Mouse (Mus musculus) layer of hippocampus, adult 11-12 months (tissue): ENCODE results near the gene Smpd3.
"Not testable (repeated sequence)": the region's sequence is repeated elsewhere in the genome, so short reads cannot be mapped to it uniquely, and the experiment has no call there.

Experiments
- DNase-seq: peaks from one replicate; pipeline ENCODE4 v3.0.0; 2022; ENCODE audit warnings: low spot score

Smpd3 gene

DNA sequence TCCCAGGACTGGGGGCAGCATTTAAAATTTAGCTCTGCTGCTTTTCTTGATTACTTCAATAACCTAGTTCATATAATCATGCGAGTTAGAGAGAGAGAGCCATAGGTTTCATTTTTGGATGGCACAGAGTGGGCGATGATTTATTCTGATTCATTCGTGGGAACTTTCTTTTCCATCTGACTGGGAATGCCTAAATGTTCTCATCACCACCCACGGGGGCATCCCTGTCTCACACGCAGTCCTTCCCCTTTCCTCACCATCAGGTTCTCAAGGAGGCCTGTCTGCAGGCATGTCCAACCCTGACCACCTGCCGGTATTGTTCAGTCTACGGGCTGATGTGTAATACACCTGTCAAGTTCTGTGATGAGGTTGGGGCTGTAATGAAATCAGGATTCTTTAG lies 16.4 kb downstream of the Smpd3 start:
- DNase-seq: peak; percentile 37

DNA sequence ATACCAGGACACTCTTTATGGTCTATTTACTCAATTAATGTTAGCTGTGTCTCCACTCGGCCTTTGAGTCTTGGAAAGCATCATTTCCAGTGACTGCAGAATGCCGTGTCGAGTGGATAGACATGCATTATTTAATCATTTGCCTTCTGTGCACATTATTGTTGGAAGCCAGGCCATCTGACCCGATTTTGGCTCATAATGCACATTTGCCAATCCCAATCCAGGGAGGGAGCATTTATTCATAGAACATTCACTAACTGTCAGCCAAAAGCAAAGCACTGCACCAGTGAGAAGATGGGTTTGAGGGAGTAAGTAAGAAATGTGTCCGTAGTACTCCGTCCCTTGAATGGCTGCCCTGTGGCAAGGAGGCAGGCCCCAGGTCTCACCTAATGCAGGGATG lies 17.8 kb downstream of the Smpd3 start:
- peak; percentile 34 for DNase-seq

DNA sequence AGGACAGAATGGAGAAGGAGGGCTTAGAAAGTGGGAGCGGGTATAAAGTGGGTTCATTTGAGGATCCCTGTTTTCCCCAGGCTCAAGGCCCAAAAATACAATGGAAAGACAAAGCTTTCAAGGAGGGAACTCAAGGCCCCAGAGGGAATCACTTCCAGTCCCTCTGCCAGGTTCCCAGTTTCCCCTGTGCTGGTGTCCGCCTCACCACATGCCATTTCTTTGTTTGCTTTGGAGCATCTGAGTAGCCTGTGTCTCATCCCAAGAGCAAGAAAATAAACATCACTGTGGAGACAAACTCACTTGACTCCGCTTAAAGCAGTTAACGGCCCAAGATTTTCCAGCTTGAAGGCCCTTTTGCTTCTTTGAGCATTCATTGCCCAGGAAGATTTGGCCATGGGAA lies 20.7 kb downstream of the Smpd3 start:
- no peak for DNase-seq

DNA sequence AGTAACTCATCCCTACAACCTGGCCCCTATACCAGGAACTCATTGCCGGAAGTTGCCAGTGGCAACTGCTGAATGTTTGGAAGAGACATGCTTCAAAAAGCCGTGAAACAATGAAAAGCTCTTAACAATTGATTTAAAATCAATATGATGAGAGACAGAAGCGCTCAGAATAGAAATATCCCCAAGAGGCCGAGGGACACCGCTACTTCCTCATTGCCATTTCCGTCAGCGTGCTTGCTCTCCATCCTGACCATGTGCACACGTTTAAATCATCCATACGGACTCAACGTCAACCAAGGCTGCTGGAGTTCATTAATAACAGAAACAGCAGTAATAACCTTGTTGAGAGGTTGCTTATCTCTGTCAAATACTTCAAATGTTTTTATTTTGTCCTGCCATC lies 21.3 kb downstream of the Smpd3 start:
- DNase-seq: no peak

DNA sequence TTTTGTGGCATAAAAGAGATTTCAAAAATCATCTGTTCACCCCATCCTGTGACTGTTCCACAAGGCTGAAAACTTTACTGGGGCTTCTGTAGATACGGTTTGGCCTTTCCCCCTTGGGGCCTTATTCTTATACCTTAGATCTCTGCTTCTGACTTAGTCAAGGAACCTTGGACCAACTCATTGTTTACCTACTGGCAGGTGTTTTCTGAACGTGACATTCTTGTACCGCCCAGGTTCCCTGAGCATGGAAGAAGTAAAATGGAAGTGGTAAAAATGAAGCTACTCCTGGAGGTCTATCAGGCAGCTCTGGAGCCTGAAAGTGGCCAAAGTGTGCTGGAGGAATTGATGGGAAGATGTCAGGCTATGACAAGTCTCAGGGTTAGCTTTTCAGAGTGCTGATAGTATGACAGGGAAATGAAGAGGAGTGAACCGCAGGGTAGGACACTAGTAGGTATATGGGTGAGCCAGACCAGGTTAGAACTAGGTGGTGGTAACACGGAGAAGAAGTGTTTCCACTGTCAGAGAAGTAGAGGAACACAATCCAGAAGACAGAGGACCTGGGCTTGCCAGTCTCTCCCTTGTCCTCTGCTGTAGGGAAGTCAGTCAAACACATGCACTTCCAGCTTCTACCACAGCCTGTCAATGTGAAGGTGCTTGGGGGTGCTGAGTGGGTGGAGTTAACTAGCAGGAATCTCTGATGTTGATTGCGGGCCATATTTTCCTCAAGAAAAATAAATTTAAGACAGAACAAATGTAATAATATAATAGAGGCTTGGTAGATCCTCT lies 22.2 kb downstream of the Smpd3 start:
- DNase-seq: no peak

DNA sequence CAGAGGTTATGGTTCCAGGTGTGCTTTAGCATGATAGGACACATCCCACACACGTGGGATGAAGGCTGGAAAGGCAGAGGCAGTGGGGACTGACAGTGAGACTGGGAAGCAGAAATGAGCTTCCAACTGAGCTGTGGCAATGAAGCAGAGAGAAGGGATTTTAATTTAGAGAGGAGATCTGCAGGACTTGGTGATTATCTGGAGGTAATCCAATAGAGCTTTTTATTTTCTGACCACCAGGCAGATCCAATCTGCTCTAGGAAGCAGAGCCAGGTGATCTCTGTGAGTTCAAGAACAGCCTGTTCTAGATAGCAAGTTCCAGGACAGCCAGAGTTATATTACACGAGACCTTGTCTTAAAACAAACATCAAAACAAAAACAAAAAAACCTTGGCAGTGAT lies 24.0 kb downstream of the Smpd3 start:
- DNase-seq: no peak

DNA sequence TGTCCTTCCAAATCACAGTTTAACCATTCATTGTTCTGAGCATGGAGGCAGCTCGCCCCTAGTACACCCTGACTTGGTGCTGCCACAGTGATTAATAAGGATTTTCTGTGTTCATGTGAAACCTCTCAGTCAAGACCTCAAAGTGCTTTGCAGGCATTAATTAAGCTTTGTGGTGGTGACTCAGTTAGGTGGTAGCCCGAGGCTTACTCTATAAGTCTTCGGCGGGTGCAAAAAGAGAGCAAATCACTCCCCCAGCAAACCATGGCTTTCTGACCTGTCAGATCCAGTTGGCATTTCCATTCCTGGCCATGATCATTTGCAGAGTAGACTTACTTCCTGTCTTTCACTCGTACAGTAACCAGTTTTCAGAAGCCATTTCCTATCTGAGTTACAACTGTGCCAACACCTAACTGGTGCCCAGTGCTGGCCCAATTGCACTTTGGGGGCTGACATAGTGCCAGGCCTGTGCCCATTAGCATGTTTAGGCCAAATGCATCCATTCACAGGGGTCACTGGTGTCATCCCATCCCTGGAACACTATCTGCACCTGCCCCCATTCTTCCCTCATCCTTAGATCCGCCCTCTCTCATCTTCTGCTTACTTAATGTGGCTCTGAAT lies 24.6 kb downstream of the Smpd3 start:
- DNase-seq: no peak

DNA sequence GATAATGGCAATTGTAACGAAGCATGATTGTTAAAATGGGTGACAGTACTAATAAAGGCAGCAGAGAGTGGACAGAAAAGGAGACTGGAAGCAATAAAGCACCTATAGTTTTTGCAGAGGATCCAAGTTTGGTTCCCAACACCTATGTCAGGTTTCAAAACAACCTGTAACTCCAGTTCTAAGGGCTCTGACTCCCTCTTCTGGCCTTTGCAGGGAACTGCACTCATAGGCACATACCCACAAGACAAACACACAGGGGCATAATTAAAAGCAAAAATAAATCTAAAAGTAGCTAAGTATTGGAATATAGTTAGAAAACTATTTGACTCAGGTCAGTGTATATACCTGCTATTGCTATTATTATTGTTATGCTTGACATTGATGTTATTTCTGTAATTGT lies 25.8 kb downstream of the Smpd3 start:
- no peak for DNase-seq

DNA sequence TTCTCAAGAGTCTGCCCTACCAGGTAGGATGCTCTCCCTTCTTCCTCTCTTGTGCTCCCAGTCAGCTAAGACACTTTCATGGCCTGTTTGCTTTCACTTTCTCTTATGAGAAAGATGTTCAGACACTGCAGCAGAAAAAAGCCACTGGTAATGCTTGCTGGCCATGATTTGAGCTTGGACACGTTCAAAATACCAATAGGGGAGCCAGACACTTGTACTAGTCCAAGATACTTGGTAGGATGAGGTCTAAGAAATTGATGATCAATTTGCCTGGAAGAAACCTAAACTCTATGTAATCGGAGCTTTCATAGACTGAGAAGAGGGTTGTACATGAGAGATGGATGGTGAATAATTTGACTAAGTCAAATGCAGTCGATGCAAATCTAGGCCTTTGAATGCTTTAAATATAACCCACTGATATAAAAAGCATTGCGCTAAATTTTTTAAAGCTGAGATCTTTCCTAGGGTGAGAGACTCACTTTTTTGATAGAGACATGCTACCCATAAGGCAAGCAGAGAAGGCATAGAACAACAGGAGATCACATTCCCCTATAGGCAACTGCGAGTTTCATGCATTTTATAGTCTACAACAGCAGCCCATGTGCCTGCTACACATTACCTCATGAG lies 27.6 kb downstream of the Smpd3 start:
- no peak for DNase-seq

DNA sequence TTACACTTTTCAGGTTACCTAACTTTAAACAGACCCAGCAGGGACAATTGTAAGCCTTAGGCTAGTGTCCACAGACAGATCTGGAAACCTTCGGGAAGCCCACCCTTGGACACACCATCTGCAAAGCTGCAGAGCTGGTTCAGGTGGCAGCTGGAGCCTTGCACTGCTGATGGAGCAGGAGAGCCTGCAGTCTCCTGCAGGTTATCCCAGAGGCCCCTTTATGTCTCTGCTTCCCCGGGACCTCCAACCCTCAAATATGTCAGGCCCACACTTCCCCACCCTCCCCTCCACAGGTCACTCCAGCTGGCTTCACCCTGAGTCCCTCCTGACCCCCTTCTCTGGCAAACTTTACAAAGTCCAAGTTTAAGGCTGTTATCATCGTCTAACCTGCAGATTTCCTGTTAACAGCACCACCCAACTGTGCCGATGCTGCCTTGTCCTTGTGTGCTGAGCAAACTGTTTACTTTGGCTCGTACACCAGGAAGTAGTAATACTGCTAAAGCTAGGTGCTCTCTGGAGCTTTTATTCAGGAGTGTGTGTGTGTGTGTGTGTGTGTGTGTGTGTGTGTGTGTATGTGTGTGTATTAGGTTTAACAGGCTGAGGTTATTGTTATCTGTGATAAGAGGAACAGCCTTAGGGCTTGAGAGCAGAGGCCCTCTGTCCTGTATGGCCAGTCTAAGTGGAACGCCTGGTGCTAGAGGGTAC lies 29.6 kb downstream of the Smpd3 start:
- not testable (repeated sequence) for DNase-seq

DNA sequence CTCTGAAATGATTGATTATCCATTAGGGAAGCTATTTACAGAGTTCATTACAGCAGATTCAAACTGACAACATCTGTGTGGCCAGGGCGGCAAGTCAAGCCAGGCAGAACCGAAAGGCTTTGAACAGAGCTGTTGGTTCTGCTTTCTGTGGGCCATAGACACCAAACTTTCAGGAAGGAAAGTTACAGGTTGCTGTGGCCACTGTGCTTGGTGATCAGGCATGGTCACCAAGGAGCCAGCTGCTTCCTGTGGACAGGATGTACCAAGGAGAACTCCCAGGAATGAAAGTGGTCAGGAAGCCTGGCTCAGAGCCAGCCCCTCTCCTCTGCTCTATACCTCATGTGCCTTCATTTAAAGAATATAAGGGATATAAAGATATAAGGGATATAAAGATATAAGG lies 30.2 kb downstream of the Smpd3 start:
- DNase-seq: no peak

DNA sequence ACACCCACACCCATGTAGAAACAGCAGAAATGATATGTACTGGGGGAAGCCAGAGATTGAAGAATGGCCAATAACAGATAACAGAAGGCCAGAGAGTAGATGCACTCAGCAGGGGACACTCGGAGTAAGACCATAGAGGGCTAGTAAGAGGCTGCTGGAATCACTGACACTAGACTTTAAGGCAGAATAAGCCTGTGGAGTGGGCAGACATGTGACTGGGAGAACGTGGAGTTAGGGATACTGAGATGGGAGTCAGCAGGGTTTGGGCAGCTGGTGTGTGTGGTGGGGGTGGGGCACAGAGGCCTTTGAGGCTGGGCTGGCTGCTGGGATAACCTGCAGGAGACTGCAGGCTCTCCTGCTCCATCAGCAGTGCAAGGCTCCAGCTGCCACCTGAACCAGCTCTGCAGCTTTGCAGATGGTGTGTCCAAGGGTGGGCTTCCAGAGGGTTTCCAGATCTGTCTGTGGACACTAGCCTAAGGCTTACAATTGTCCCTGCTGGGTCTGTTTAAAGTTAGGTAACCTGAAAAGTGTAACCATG lies 31.0 kb downstream of the Smpd3 start:
- DNase-seq: not testable (repeated sequence)

DNA sequence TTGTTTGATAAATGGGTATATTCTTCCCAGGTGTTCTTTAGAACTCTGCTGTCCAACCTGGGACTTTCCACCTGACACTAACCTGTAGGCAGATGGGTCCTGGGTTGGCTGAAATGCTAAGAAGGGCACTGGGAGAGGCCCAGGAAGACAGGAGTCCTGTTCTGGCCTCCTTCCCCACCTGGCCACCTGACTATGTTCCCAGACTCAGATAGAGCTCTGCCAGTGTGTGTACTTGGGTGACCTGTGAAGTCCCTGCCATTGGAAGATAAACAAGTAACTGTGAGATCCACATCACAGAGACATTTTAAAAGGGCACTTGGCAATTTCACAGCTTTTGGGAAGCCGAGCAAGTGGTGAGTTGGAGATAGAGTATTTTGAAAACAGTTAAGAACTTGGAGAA lies 31.7 kb downstream of the Smpd3 start:
- no peak for DNase-seq

DNA sequence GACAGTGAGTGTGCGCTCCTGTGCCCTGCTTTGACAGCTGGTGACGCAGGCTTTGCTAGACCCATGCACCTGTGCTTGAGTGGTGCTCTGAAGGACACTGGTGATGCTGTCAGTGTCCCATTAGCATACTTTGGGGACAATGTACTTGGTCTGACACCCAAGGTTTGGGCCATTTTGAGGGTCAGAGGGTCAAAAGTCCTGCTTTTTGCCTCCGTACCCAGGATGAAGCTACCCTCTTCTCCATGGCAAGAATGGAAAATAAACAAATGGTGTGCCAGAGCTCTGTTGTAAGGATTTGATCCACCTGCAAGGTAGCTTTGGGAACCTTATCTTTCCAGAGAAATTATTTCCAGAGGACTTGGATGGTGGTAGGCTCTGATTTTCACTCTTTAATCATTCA lies 32.5 kb downstream of the Smpd3 start:
- DNase-seq: no peak

DNA sequence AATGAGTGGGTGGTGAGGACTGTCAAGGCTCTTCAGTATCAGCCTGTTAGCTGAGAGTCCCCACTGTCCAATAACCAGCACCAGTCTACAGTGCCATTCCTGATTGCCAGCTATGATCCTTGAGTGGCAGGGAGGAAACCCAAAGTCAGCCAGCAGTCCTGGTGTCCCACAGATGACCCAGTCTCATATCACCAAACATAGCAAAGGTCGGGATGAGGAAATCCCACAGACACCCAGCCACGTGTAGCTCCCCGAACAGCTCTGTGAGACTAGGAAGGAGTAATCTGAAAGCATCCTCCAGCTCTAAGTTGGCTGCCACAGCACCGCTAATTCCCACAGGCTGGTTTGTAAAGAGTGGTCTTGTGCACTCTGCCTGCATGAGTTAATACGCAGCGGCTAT lies 33.5 kb downstream of the Smpd3 start:
- no peak for DNase-seq

DNA sequence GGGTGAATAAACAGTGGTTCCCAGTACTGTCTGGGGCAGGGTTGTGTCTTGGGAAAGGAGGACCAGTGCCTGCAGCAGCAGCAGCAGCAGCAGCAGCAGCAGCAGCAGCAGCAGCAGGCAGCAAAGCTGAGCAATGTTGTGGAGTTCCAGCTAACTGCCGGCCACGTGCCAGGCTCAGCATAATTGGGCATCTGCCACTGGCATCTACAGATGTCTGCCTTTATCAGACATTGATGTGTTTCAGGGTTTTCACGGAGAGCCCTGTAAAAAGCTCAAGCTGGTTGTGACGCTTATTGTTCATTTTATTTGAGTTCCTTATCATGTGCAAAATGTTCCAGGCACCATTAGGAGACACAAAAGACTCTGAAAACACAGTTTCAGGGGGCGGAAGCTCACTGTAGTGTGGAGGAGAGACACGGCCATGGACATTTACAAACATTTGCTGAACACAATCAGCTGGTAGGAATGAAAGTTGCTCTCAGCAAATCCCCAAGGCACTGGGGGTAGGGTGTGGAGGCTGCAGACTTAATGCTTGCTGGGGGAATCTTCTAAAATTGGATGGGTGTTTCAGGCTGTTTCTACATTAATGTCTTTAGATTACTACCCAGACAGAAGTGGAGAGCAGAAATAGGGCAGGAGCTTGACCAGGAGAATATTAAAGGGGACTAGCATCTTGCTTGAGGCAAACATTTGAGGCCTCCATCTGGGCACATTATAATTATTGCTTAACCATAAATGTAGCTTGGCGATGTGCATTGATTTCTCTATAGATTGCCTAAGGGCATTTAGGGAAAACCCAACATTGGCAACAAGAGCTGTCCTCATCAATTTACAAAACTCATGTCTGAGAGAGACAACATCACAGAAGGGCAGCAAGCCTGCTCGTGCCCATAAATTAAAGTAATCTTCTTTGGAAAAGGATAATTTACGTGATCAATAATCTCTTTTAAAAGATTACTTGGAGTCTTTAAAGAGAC lies 36.8 kb downstream of the Smpd3 start:
- DNase-seq: peak; percentile 69

DNA sequence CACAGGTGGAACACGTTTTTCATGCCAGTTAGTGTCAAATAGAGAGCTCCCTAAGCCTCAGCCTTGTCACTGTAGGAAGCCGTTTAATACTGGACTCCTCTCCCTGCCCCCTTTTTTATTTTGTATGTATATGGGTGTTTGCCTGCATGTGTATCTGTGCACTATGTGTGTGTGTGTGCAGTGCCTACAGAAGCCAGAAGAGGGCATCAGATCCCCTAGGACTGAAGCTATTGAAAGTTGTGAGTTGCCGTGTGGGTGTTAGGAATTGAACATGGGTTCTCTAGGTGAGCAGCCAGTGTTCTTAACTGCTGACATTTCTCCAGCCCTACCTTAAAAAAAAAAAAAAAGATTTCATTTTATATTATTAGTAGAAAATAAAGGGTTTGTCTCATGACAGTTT lies 38.1 kb downstream of the Smpd3 start:
- DNase-seq: no peak

DNA sequence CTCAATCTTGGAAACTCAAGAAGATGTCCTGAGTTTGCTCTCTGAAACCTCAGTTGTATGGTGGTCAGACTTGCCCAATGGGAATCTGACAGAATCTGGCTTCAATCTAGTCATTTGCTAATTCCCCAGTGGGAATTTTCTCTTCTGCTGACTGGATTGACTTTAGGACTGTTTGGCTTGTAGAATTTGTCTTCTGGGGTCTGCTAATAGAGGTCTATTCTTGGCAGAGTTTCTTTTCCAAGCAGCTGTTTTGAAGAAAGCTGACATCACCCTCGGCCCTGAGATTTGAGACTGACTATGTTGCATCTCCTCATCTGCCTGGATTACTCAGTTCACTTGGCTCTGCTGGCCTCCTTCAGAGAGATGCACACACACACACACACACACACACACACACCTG lies 38.9 kb downstream of the Smpd3 start:
- no peak for DNase-seq

DNA sequence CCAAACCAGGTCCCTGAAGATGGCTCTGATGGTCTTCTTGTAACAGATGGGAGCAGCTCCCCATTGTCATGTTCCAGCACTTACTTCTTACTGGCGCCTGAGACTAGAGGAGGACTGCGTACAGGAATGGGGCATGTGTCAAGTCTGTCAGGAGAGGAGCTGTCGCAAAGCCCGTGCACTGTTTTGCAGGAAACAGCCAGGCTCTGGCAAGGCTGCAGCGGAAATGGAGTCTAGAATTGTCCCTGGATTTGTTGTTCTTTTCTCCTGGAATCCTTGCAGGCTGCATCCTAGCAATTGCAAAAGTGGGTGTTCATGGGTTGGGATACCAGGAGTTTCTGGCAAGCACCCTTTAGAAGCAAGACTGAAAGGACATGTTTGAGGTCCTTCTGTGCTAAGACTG lies 39.5 kb downstream of the Smpd3 start:
- no peak for DNase-seq

DNA sequence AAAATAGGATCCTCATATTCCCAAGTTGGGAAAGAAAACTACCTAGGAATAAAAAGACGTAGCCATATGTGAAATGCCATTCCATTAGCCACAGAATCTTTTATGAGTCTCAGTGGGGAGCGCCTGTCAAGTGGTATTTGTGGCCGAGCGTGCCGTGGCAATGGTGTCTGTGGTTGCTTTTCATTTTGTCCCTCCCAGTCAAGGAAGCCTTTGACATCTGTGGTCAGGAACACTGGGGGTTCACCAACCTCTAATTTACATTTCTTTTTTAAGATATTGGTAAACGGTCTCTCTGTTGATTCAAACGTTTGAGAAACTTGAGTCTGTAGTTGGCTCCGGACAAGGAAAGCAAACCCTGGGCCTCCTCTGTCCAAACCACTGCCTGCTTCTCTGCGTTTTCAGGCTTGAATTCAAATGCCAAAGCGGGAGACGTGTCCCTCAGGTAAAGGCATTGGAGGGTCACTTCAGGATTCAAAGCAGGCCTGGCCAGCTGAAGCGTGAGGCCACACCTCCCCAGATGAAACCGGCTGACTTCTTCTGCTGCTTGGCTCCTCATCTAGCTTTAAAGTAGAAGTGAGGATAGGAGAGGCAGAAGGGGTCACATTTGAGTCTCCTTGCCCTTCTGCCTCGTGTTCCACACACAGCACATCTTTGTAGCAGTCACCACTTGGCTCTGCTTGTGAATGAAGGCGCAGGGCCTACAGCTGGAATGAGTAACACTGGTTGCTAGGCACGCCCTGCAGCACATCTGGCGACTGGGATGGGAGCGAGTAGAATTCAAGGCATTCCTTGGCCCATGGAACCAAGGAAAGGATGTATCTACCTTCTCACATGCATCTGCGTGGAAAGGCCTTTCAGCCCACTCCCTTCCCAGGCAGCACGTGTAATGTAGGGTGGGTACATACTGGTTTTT lies 45.0 kb downstream of the Smpd3 start:
- no peak for DNase-seq
